Mouse (Mus musculus) CH12.LX (cell line): Measurements from ENCODE around the gene Usp6nl. TPM values are rescaled to one million over a fixed set of nuclear protein-coding genes. Genes with fewer than 3 reads are reported as not detected.

Experiments
- DNase-seq: peaks from one replicate; pipeline ENCODE4 v3.0.0-alpha.2; 2013; ENCODE audit errors: extremely low read depth
- H3K27ac ChIP-seq: 2 replicates; pipeline ENCODE4 v1.5.1; 2012; ENCODE audit warnings: low read depth, mild to moderate bottlenecking, control low read depth, moderate library complexity; ENCODE audit not compliant: insufficient read depth
- H3K27me3 ChIP-seq: replicated peaks from 2 replicates; pipeline ENCODE3; 2012; ENCODE audit warnings: inconsistent platforms
- H3K36me3 ChIP-seq, 2 experiments: replicated peaks in 1 of 2; 2 replicates each; pipeline versions ENCODE3 to v1.6.1; 2012; ENCODE audit warnings: inconsistent platforms in 1 of 2, low read length in 1 of 2, mild to moderate bottlenecking in 1 of 2, mixed read lengths in 1 of 2, moderate library complexity in 1 of 2; ENCODE audit not compliant: control insufficient read depth in 1 of 2, insufficient read depth in 1 of 2
- H3K4me1 ChIP-seq, 2 experiments: 2 replicates each; pipeline ENCODE4 v1.6.1; 2012; ENCODE audit warnings: inconsistent platforms in 1 of 2, moderate library complexity in 1 of 2; ENCODE audit not compliant: insufficient read depth in 2 of 2, control insufficient read depth in 1 of 2
- H3K4me2 ChIP-seq: 2 replicates; pipeline ENCODE4 v1.6.1; 2012; ENCODE audit warnings: low read depth, mild to moderate bottlenecking, control low read depth; ENCODE audit not compliant: poor library complexity, insufficient read depth, severe bottlenecking
- H3K4me3 ChIP-seq, 3 experiments: fragments of 150-350 bp in 1 of 3; sonication (generic) in 1 of 3; replicated peaks in 1 of 3; 2 replicates each; pipeline versions ENCODE3 to v1.5.1; 2011 to 2012; ENCODE audit warnings: low read depth in 2 of 3, low read length in 2 of 3, mild to moderate bottlenecking in 2 of 3, moderate library complexity in 2 of 3, control low read depth in 1 of 3, improper control_type of control experiment in 1 of 3, inconsistent platforms in 1 of 3, mixed read lengths in 1 of 3; ENCODE audit not compliant: poor library complexity in 1 of 3
- H3K79me2 ChIP-seq: replicated peaks from 2 replicates; pipeline ENCODE4 v1.6.1; 2012; ENCODE audit warnings: mild to moderate bottlenecking, moderate library complexity; ENCODE audit not compliant: control insufficient read depth, poor library complexity, insufficient read depth, severe bottlenecking; ENCODE audit errors: extremely low read depth
- H3K9ac ChIP-seq: 2 replicates; pipeline ENCODE4 v1.6.1; 2012; ENCODE audit warnings: low read depth, mild to moderate bottlenecking, control low read depth, moderate library complexity; ENCODE audit not compliant: insufficient read depth
- H3K9me3 ChIP-seq: replicated peaks from 2 replicates; pipeline ENCODE3; 2012; ENCODE audit warnings: low read length, inconsistent platforms, mixed read lengths
- CHD1 ChIP-seq: IDR thresholded peaks from 2 replicates; pipeline ENCODE4 v1.6.1; 2012; ENCODE audit warnings: low read depth, low read length, improper control_type of control experiment, inconsistent platforms
- CHD2 ChIP-seq: IDR thresholded peaks from 2 replicates; pipeline ENCODE4 v1.6.1; 2011; ENCODE audit warnings: low read length, improper control_type of control experiment
- CTCF ChIP-seq, 2 experiments: IDR thresholded peaks in 1 of 2; conservative IDR thresholded peaks in 1 of 2; 2 replicates each; pipeline ENCODE4 v1.5.1; 2011 to 2012; ENCODE audit warnings: low read depth in 2 of 2, low read length in 2 of 2, improper control_type of control experiment in 1 of 2, inconsistent platforms in 1 of 2, mild to moderate bottlenecking in 1 of 2, moderate library complexity in 1 of 2
- ELF1 ChIP-seq: IDR thresholded peaks from 2 replicates; pipeline ENCODE4 v1.6.1; 2014; ENCODE audit warnings: low read depth, mild to moderate bottlenecking, inconsistent platforms, low read length, improper control_type of control experiment
- ETS1 ChIP-seq: conservative IDR thresholded peaks from 2 replicates; pipeline ENCODE4 v1.6.1; 2012; ENCODE audit warnings: low read depth, mild to moderate bottlenecking, inconsistent platforms, low read length, improper control_type of control experiment, moderate library complexity
- GABPA ChIP-seq: IDR thresholded peaks from 2 replicates; pipeline ENCODE4 v1.6.1; 2012; ENCODE audit warnings: low read depth, low read length, improper control_type of control experiment, inconsistent platforms; ENCODE audit not compliant: insufficient replicate concordance
- HCFC1 ChIP-seq: IDR thresholded peaks from 2 replicates; pipeline ENCODE4 v1.6.1; 2012; ENCODE audit warnings: low read depth, mild to moderate bottlenecking, inconsistent platforms, low read length, improper control_type of control experiment
- IRF4 ChIP-seq: IDR thresholded peaks from 2 replicates; pipeline ENCODE4 v1.6.1; 2014; ENCODE audit warnings: low read depth, mild to moderate bottlenecking, inconsistent platforms, low read length, improper control_type of control experiment
- JUN ChIP-seq: IDR thresholded peaks from 2 replicates; pipeline ENCODE4 v1.6.1; 2011; ENCODE audit warnings: low read depth, mild to moderate bottlenecking, low read length, improper control_type of control experiment, moderate library complexity; ENCODE audit not compliant: insufficient read depth
- MAFK ChIP-seq: IDR thresholded peaks from 2 replicates; pipeline ENCODE4 v1.6.1; 2011; ENCODE audit warnings: low read length, improper control_type of control experiment; ENCODE audit not compliant: insufficient replicate concordance
- MAZ ChIP-seq: IDR thresholded peaks from 2 replicates; pipeline ENCODE4 v1.6.1; 2012; ENCODE audit warnings: low read depth, mild to moderate bottlenecking, inconsistent platforms, low read length, improper control_type of control experiment, moderate library complexity
- MYC ChIP-seq: IDR thresholded peaks from 2 replicates; pipeline ENCODE4 v1.6.1; 2011; ENCODE audit warnings: low read depth, mild to moderate bottlenecking, improper control_type of control experiment, low read length
- POLR2A ChIP-seq: IDR thresholded peaks from 2 replicates; pipeline ENCODE4 v1.6.1; 2011; ENCODE audit warnings: low read depth, mild to moderate bottlenecking, improper control_type of control experiment, low read length
- POLR2AphosphoS2 ChIP-seq: IDR thresholded peaks from 2 replicates; pipeline ENCODE4 v1.6.1; 2011; ENCODE audit warnings: low read depth, low read length, improper control_type of control experiment
- RAD21 ChIP-seq: IDR thresholded peaks from 2 replicates; pipeline ENCODE4 v1.6.1; 2011; ENCODE audit warnings: low read depth, mild to moderate bottlenecking, low read length, improper control_type of control experiment, moderate library complexity
- USF2 ChIP-seq: conservative IDR thresholded peaks from 2 replicates; pipeline ENCODE4 v1.6.1; 2011; ENCODE audit warnings: low read depth, low read length, improper control_type of control experiment
- ZMIZ1 ChIP-seq: IDR thresholded peaks from 2 replicates; pipeline ENCODE4 v1.6.1; 2012; ENCODE audit warnings: low read depth, mild to moderate bottlenecking, inconsistent platforms, low read length, improper control_type of control experiment
- ZNF384 ChIP-seq: IDR thresholded peaks from 2 replicates; pipeline ENCODE4 v1.6.1; 2012; ENCODE audit warnings: low read depth, low read length, improper control_type of control experiment, inconsistent platforms
- dilution Hi-C: fragments of 300-500 bp; cut with MboI; formaldehyde crosslinking; loops from 2 replicates; pipeline ENCODE4 v1.14.3; 2020; ENCODE audit warnings: low sequenced_read_pairs; ENCODE audit not compliant: extremely low pct_unique_long_range_greater_than_20kb, extremely low pct_ligation_motif_present
- in situ Hi-C: fragments of 300-500 bp; cut with MboI; formaldehyde crosslinking; loops from 3 replicates; pipeline ENCODE4 v1.14.3; 2019; ENCODE audit warnings: low sequenced_read_pairs, low pct_ligation_motif_present, low pct_unique_long_range_greater_than_20kb, mixed read lengths
- polyA plus RNA-seq: library from polyadenylated mRNA; unstranded; fragments of >175 nt; gene quantifications from 2 replicates; pipeline ENCODE4 v1.2.1, GENCODE M21; 2012; ENCODE audit warnings: low read depth; ENCODE audit not compliant: insufficient read length
- total RNA-seq, 2 experiments: library from RNA; depleted of rRNA; stranded (reverse); fragments of 300-350 nt in 1 of 2; fragments of >200 nt in 1 of 2; gene quantifications; 2 replicates each; pipeline ENCODE4 v1.2.3; 2012 to 2014

Gene Usp6nl
- total and polyA plus RNA-seq, 3 experiments, result 4.1 to 12.1 (median 4.6) TPM

GRCm38 (mm10) chr2:6283569-6283968 lies 38.9 kb upstream of the Usp6nl start:
- Histone ChIP-seq H3K9ac (no peak overlapping the region), H3K27me3 (no peaks in the 10 kb centered on the region), H3K27ac (no peak overlapping the region), H3K36me3 (no peaks in the 10 kb centered on the region), H3K4me1 (peaks cover 0 to 13% of the 10 kb centered on the region in 2 experiments; a peak in 3 of 4 replicates), H3K4me2 (no peak overlapping the region)
- dilution Hi-C loops (no loop called here), in situ Hi-C loops (no loop called here)
- TF ChIP-seq MAZ, result no peak
- TF ChIP-seq CHD2, result no peak
- no peak for TF ChIP-seq POLR2A
- no peak for TF ChIP-seq CTCF (conservative IDR thresholded peaks at IDR 0.05 in 1 of 2, IDR thresholded peaks at IDR 0.05 in 1 of 2; ENCODE audit: low read depth in 2 of 2, low read length in 2 of 2)
- no peak for TF ChIP-seq ZNF384
- no peak for TF ChIP-seq MYC
- no peak for TF ChIP-seq ETS1
- no peak for TF ChIP-seq JUN
- TF ChIP-seq, all 38 proteins: peak for 0
- no peaks in the 10 kb centered on the region for H3K79me2 ChIP-seq
- H3K4me3 ChIP-seq, result no peak overlapping the region
- H3K9me3 ChIP-seq, result peaks cover 4% of the 10 kb centered on the region
- no peak for DNase-seq

DNA sequence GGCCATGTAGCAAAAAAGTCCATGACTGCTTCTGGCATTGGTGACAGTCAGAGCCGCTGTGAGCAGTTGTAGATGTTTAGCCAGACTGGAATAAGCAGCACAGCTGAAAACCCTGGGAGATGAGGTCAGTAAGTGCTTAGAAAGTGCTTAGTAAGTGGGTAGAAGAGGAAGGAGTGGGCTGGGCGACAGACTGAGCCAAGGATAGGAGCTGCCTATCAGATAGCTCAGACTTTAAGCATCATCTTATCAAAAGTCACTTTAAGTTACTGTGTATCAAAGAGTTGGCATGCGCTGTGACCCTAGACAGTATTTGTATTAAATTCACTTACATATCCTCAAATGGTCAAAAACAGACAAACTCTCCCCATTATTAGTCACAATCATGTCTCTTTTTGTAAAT lies 37.7 kb upstream of the Usp6nl start:
- in situ Hi-C loops, result no loop called here
- dilution Hi-C loops, result no loop called here
- no peak overlapping the region for H3K9ac ChIP-seq
- no peaks in the 10 kb centered on the region for H3K27me3 ChIP-seq
- H3K4me2 ChIP-seq, result no peak overlapping the region
- DNase-seq, result no peak
- H3K27ac ChIP-seq, result no peak overlapping the region
- peaks cover 0 to under 1% of the 10 kb centered on the region in 2 experiments; a peak in 1 of 4 replicates for H3K4me1 ChIP-seq
- H3K79me2 ChIP-seq, result no peaks in the 10 kb centered on the region
- TF ChIP-seq CHD2 (no peak), GABPA (no peak), POLR2AphosphoS2 (no peak), CHD1 (no peak), POLR2A (no peak), USF2 (no peak), HCFC1 (no peak), RAD21 (no peak), IRF4 (no peak), ELF1 (no peak), JUN (no peak), MAFK (no peak), ETS1 (no peak), ZMIZ1 (no peak)
- no peak overlapping the region for H3K4me3 ChIP-seq
- no peaks in the 10 kb centered on the region for H3K36me3 ChIP-seq
- peaks cover 4% of the 10 kb centered on the region for H3K9me3 ChIP-seq
